Mouse (Mus musculus) forebrain, embryonic 10.5 days (tissue): Measurements from ENCODE around the gene Exoc6b. TPM values are rescaled to one million over a fixed set of nuclear protein-coding genes. Genes with fewer than 3 reads are reported as not detected.
A peak's percentile ranks its signal among the peaks of the same experiment; 100 is the strongest.

Experiments used
- DNase-seq: peaks from one replicate; pipeline ENCODE4 v3.0.0-alpha.2; 2017; ENCODE audit warnings: low spot score; ENCODE audit errors: extremely low spot score
- H3K27ac ChIP-seq: fragments of 300-500 bp; sonication (generic); 2 replicates; pipeline ENCODE4 v1.5.1; 2016; ENCODE audit warnings: mild to moderate bottlenecking
- H3K27me3 ChIP-seq: fragments of 300-500 bp; sonication (generic); 2 replicates; pipeline ENCODE4 v1.6.1; 2016; ENCODE audit warnings: mild to moderate bottlenecking; ENCODE audit not compliant: poor library complexity, severe bottlenecking
- H3K36me3 ChIP-seq: fragments of 300-500 bp; sonication (generic); replicated peaks from 2 replicates; pipeline ENCODE4 v1.6.1; 2016; ENCODE audit warnings: mild to moderate bottlenecking, moderate library complexity
- H3K4me1 ChIP-seq: fragments of 300-500 bp; sonication (generic); 2 replicates; pipeline ENCODE4 v1.6.1; 2016
- H3K4me3 ChIP-seq: fragments of 300-500 bp; sonication (generic); 2 replicates; pipeline ENCODE4 v1.5.1; 2016; ENCODE audit warnings: mild to moderate bottlenecking, moderate library complexity
- H3K9me3 ChIP-seq: fragments of 300-500 bp; sonication (generic); 2 replicates; pipeline ENCODE4 v1.6.1; 2016; ENCODE audit warnings: mild to moderate bottlenecking, moderate library complexity
- WGBS: fragments of 180-500 bp; shearing (Covaris S2); methylation state at CpG from one replicate; pipeline ENCODE4 v1.1.7; 2016; 5-methylcytosine and 5-hydroxymethylcytosine counted together
- polyA plus RNA-seq: library from polyadenylated mRNA; unstranded; fragments of >200 nt; fragmentation: Nextera tagmentation; extraction: Ambion mirVana; gene quantifications from 2 replicates; pipeline ENCODE4 v1.2.1, GENCODE M21; 2016

The Exoc6b gene
- polyA plus RNA-seq, 1 experiment from 2014 or later: 21.7 TPM

DNA sequence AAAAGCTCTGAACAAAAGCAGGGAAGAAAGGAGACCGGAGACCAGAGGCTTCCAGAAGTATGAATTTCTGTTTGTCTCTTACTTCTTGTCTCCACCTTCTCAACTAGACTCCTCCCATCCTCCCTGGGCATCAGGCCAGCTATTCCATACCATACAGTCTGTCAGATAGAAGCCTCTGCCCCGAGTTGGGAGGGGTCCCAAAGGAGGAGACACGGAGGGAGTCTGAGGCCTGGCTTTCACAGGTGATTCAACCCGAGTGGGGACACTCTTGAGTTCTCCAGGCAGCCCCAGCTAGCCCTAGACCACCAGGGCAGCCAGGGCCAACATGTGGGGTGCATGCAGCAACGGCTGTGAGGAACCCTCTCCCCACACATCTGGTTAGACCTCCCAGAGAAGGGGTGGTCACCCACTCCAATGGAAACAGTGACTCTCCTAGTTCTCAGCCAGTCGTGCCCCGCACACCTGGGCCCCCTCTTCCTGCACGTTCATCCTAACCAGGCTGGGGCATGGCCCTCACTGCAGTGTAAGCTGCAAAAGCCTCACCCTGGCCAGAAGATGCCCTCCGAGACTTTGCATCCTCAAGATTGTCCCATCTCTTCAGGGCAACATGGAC is 487.4 kb downstream of the Exoc6b start:
- Histone ChIP-seq H3K4me1 (peaks cover 52% of the 10 kb centered on the region), H3K4me3 (no peak overlapping the region), H3K36me3 (no peaks in the 10 kb centered on the region), H3K27ac (no peak overlapping the region), H3K9me3 (no peaks in the 10 kb centered on the region), H3K27me3 (peaks cover 100% of the 10 kb centered on the region)
- no peak for DNase-seq
- 60% methylated on average over 9 of the region's 9 CpGs for WGBS

GRCm38 (mm10) chr6:84580979-84581832 is 488.1 kb downstream of the Exoc6b start:
- DNase-seq: no peak
- no peak overlapping the region for H3K27ac ChIP-seq
- H3K36me3 ChIP-seq: no peaks in the 10 kb centered on the region

GRCm38 (mm10) chr6:84579508-84579907 is 489.8 kb downstream of the Exoc6b start:
- no peak overlapping the region for H3K4me3 ChIP-seq
- H3K27me3 ChIP-seq: peaks cover 100% of the 10 kb centered on the region
- H3K27ac ChIP-seq: no peak overlapping the region
- no peaks in the 10 kb centered on the region for H3K9me3 ChIP-seq
- 70% methylated on average over 8 of the region's 8 CpGs for WGBS
- H3K4me1 ChIP-seq: peaks cover 31% of the 10 kb centered on the region
- H3K36me3 ChIP-seq: no peaks in the 10 kb centered on the region
- no peak for DNase-seq

More at GRCm38 (mm10) chr6:84580979-84581832, 488.1 kb downstream of the Exoc6b start:
- peaks cover 100% of the 10 kb centered on the region for H3K27me3 ChIP-seq
- H3K4me3 ChIP-seq: no peak overlapping the region
- H3K4me1 ChIP-seq: peaks cover 44% of the 10 kb centered on the region
- WGBS: 51% methylated on average over 6 of the region's 6 CpGs
- H3K9me3 ChIP-seq: no peaks in the 10 kb centered on the region

GRCm38 (mm10) chr6:84578928-84579327 is 490.4 kb downstream of the Exoc6b start:
- no peaks in the 10 kb centered on the region for H3K36me3 ChIP-seq
- H3K27me3 ChIP-seq: peaks cover 100% of the 10 kb centered on the region
- peaks cover 31% of the 10 kb centered on the region for H3K4me1 ChIP-seq
- no peak overlapping the region for H3K4me3 ChIP-seq
- H3K9me3 ChIP-seq: no peaks in the 10 kb centered on the region
- 14% methylated on average over 5 of the region's 5 CpGs for WGBS
- no peak overlapping the region for H3K27ac ChIP-seq
- DNase-seq: no peak

- Histone ChIP-seq H3K27me3 (peaks cover 100% of the 10 kb centered on the region), H3K9me3 (no peaks in the 10 kb centered on the region), H3K4me1 (peaks cover 25% of the 10 kb centered on the region), H3K27ac (no peak overlapping the region), H3K4me3 (no peak overlapping the region), H3K36me3 (no peaks in the 10 kb centered on the region)
- 58% methylated on average over 4 of the region's 4 CpGs for WGBS
- DNase-seq: no peak
Observed at GRCm38 (mm10) chr6:84577898-84578297, 491.4 kb downstream of the Exoc6b start.

DNA sequence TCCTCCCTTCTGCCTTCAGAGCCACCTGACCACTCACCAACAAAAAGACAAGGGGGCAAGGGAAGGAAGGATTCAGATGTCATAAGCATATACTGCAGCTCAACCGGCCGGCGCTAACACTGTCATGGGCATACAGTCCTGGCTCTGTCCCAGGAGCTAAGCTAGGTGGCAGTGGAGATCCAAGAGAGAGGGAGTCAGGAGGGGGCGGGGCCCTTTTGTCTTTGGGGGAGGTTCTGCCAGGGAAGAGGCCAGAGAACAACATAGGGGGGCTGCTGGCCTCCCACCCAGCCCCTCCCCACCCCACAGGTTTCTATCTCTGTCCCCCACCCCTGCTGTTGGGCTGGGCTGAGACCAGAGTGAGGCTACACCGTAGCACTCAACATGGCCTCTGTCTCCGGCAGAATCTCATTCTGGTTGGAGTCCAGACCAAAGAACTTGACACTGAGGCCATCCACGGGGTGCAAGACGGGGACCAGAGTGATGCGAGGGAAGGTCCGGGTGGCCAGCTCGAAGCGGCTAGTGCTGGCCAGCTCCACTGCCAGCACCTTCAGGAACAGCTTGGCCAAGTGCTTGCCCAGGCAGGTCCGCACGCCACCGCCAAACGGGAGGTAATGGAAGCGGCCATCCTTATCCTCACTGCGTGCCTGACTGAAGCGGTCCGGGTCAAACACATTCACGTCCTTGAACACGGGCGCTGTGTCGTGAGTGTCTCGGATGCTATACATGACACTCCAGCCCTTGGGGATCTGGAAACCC is 495.2 kb downstream of the Exoc6b start:
- Histone ChIP-seq H3K27me3 (peaks cover 85% of the 10 kb centered on the region), H3K4me3 (peak overlapping the region; percentile 37), H3K27ac (peak overlapping the region; percentile 56; the same call in 1 of the 2 replicates), H3K9me3 (no peaks in the 10 kb centered on the region), H3K36me3 (no peaks in the 10 kb centered on the region), H3K4me1 (peaks cover 42% of the 10 kb centered on the region)
- no peak for DNase-seq
- WGBS: 37% methylated on average over 25 of the region's 25 CpGs

DNA sequence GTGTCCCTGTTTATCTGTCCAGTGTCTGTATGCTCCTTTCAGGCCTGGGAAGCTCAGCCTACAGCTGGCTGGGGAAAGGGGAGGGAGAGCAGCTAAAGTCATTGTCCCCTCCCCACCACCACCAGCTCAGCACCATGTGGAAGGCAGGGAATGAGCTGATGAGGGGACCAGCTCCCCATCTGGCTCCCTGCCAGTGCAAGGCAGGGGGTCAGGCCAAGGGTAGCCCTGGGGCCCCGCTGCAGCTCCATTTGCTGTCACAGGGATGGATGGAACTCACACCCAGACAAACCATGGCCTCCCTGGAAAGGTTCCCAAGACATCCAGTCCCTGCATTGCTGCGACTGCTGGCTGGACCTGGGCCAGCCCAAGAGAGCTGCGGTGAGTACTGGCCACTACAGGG is 499.3 kb downstream of the Exoc6b start:
- Histone ChIP-seq H3K27me3 (peaks cover 45% of the 10 kb centered on the region), H3K4me3 (no peak overlapping the region), H3K4me1 (peaks cover 42% of the 10 kb centered on the region), H3K27ac (peak overlapping the region; percentile 75), H3K9me3 (no peaks in the 10 kb centered on the region), H3K36me3 (no peaks in the 10 kb centered on the region)
- no peak for DNase-seq
- WGBS: 55% methylated on average over 3 of the region's 3 CpGs

DNA sequence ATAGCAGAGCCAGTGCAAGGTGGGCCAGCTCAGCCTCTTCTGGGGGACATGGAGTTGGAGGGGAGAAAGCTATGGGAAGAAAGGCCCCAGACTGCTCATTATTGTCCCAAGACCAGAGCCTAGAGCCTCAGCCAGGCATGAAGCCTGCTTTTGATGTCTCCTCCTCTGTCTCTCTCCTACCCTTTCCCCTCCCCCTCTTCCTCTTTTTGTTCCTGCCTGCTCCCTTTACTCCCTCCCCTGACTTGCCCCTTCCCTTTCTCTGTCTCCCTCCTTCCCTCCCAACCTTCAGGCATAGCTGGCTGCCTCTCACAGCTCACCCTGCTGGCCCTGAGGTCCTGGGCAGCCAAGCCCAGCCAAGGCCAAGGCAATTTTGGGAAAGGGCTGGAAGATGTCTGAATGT is 499.7 kb downstream of the Exoc6b start:
- Histone ChIP-seq H3K36me3 (no peaks in the 10 kb centered on the region), H3K4me3 (no peak overlapping the region), H3K4me1 (peaks cover 38% of the 10 kb centered on the region), H3K27me3 (peaks cover 40% of the 10 kb centered on the region), H3K27ac (peak overlapping the region; percentile 75), H3K9me3 (no peaks in the 10 kb centered on the region)
- no peak for DNase-seq

DNA sequence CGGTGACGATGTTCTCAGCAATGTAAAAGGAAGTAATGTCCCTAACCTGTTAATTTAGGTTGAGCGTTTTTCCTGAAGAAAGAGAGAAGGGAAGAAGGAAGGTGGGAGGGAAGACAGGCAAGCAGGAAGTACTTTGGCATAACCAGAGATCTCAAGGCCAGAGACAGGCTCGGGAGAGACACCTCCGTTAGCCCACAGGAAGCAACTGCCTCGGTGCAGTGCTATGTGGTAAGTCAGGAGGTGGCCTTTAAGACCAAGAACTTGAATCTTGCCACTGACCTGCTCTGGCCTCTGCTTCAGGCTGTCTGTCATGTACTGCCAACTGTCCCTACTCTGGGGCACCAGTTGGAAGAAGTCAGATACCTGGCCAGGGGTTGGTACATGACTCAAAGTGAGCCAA is 500.4 kb downstream of the Exoc6b start:
- Histone ChIP-seq H3K9me3 (no peaks in the 10 kb centered on the region), H3K36me3 (no peaks in the 10 kb centered on the region), H3K4me1 (peaks cover 31% of the 10 kb centered on the region), H3K27me3 (peaks cover 33% of the 10 kb centered on the region), H3K4me3 (no peak overlapping the region), H3K27ac (peak overlapping the region; percentile 75)
- DNase-seq: no peak
- 85% methylated on average over 6 of the region's 6 CpGs for WGBS

Other genes with a start within 250 kb of the Exoc6b start
- 57.4 and 59.1 TPM in 2 replicates for gene Spr, start 68.3 kb upstream of the Exoc6b start, polyA plus RNA-seq
- 26.5 and 35.8 TPM in 2 replicates for gene Emx1, start 117.9 kb upstream of the Exoc6b start, polyA plus RNA-seq